Mouse (Mus musculus): ENCODE measurements around the gene Xndc1. TPM values are rescaled to one million over a fixed set of nuclear protein-coding genes. Genes with fewer than 3 reads are reported as not detected.

Gene Xndc1
- polyA plus RNA-seq, 1 experiment from 2014 or later: 23.8 TPM

GRCm38 (mm10) chr7:102104126-102104525 lies 38.8 kb downstream of the Xndc1 start:
- H3K36me3 ChIP-seq (replicated peaks; ENCODE audit: control insufficient read depth, insufficient read depth, low read depth, low read length): no peaks in the 10 kb centered on the region
- WGBS: 74% methylated on average over 5 of the region's 5 CpGs
- peaks cover 3% of the 10 kb centered on the region for H3K4me1 ChIP-seq (ENCODE audit: control insufficient read depth, insufficient read depth, low read length)
- no peak overlapping the region for H3K27ac ChIP-seq (replicated peaks; ENCODE audit: low read depth, low read length)
- no peak overlapping the region for H3K9ac ChIP-seq (replicated peaks; ENCODE audit: low read length)
- no peaks in the 10 kb centered on the region for H3K27me3 ChIP-seq (ENCODE audit: control insufficient read depth, insufficient read depth, low read length)
- no peaks in the 10 kb centered on the region for H3K9me3 ChIP-seq (replicated peaks; ENCODE audit: control insufficient read depth, low read length)
- no peak overlapping the region for H3K4me2 ChIP-seq (ENCODE audit: low read depth, low read length)
- ATAC-seq (replicated peaks; ENCODE audit: insufficient number of reproducible peaks, low FRiP score, low TSS enrichment, low read depth) (no peak), DNase-seq (ENCODE audit: low spot score) (no peak)
- no peak overlapping the region for H3K4me3 ChIP-seq (ENCODE audit: low read depth, low read length)

DNA sequence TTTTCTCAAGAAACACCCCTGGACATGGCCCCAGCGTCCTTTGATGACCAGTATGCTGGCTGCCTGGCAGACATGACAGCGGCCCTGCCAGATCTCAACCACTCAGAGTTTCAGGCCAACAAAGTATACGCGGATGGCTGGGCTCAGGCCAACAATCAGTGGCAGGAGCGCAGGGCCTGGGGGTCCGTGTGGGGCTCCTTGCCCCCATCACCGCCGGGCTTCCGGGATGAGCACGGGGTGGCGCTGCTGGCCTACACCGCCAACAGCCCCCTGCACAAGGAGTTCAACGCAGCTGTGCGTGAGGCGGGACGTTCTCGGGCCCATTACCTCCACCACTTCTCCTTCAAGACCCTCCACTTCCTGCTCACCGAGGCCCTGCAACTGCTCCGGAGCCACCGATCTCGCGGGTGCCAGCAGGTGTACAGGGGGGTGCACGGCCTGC lies 41.4 kb downstream of the Xndc1 start:
- Histone ChIP-seq H3K9me3 (replicated peaks; ENCODE audit: control insufficient read depth, low read length) (no peaks in the 10 kb centered on the region), H3K27me3 (ENCODE audit: control insufficient read depth, insufficient read depth, low read length) (no peaks in the 10 kb centered on the region), H3K36me3 (replicated peaks; ENCODE audit: control insufficient read depth, insufficient read depth, low read depth, low read length) (no peaks in the 10 kb centered on the region), H3K4me2 (ENCODE audit: low read depth, low read length) (peak overlapping the region; percentile 49), H3K4me1 (ENCODE audit: control insufficient read depth, insufficient read depth, low read length) (no peaks in the 10 kb centered on the region; the same call in 1 of the 2 replicates), H3K27ac (replicated peaks; ENCODE audit: low read depth, low read length) (no peak overlapping the region), H3K4me3 (ENCODE audit: low read depth, low read length) (peak overlapping the region; percentile 14; the same call in 1 of the 2 replicates), H3K9ac (replicated peaks; ENCODE audit: low read length) (peak overlapping the region; percentile 45)
- ATAC-seq (replicated peaks; ENCODE audit: insufficient number of reproducible peaks, low FRiP score, low TSS enrichment, low read depth): 0 out of 2 replicates have a peak, but pooled peaks have one; percentile 12
- WGBS: 21% methylated on average over 23 of the region's 23 CpGs
- peak; percentile 17 for DNase-seq (ENCODE audit: low spot score)

DNA sequence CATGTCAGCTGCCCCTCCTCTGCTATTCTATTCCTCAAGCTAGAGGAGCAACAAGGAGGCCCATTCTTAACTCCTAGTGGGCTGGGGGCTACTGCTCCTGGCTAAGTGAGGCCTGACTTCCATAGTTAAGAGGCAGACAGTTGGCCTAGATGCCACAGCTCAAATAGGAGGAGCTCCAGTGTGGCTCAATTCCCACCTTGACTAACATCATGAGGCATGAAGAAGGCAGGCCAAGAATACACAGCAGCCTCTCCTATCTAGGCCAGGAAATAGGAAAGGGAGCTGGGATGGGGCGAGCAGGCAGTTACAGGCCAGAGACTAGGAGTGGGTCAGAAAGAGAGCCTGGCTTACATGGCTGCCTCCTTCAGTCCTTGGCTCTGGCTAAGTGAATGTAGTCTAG lies 42.9 kb downstream of the Xndc1 start:
- no peak for ATAC-seq (replicated peaks; ENCODE audit: insufficient number of reproducible peaks, low FRiP score, low TSS enrichment, low read depth)
- Histone ChIP-seq H3K9ac (replicated peaks; ENCODE audit: low read length) (no peak overlapping the region), H3K36me3 (replicated peaks; ENCODE audit: control insufficient read depth, insufficient read depth, low read depth, low read length) (no peaks in the 10 kb centered on the region), H3K27ac (replicated peaks; ENCODE audit: low read depth, low read length) (no peak overlapping the region), H3K4me3 (ENCODE audit: low read depth, low read length) (no peak overlapping the region), H3K9me3 (replicated peaks; ENCODE audit: control insufficient read depth, low read length) (no peaks in the 10 kb centered on the region), H3K4me2 (ENCODE audit: low read depth, low read length) (no peak overlapping the region), H3K4me1 (ENCODE audit: control insufficient read depth, insufficient read depth, low read length) (no peaks in the 10 kb centered on the region), H3K27me3 (ENCODE audit: control insufficient read depth, insufficient read depth, low read length) (no peaks in the 10 kb centered on the region)
- 95% methylated on average over 1 of the region's 1 CpGs for WGBS
- no peak for DNase-seq (ENCODE audit: low spot score)

GRCm38 (mm10) chr7:102109171-102109570 lies 43.9 kb downstream of the Xndc1 start, which contains the start of gene Art5:
TSS of gene Art5 (minus strand) at chr7:102109489.
- 77% methylated on average over 7 of the region's 7 CpGs for WGBS
- no peaks in the 10 kb centered on the region for H3K9me3 ChIP-seq (replicated peaks; ENCODE audit: control insufficient read depth, low read length)
- DNase-seq (ENCODE audit: low spot score): no peak

GRCm38 (mm10) chr7:102109746-102110145 lies 44.4 kb downstream of the Xndc1 start:
- Histone ChIP-seq H3K4me3 (ENCODE audit: low read depth, low read length) (no peak overlapping the region), H3K36me3 (replicated peaks; ENCODE audit: control insufficient read depth, insufficient read depth, low read depth, low read length) (no peaks in the 10 kb centered on the region), H3K27ac (replicated peaks; ENCODE audit: low read depth, low read length) (no peak overlapping the region), H3K4me2 (ENCODE audit: low read depth, low read length) (no peak overlapping the region), H3K9me3 (replicated peaks; ENCODE audit: control insufficient read depth, low read length) (no peaks in the 10 kb centered on the region), H3K4me1 (ENCODE audit: control insufficient read depth, insufficient read depth, low read length) (no peaks in the 10 kb centered on the region), H3K27me3 (ENCODE audit: control insufficient read depth, insufficient read depth, low read length) (no peaks in the 10 kb centered on the region), H3K9ac (replicated peaks; ENCODE audit: low read length) (no peak overlapping the region)
- ATAC-seq (replicated peaks; ENCODE audit: insufficient number of reproducible peaks, low FRiP score, low TSS enrichment, low read depth) (no peak), DNase-seq (ENCODE audit: low spot score) (no peak)
- 89% methylated on average over 4 of the region's 4 CpGs for WGBS

More at GRCm38 (mm10) chr7:102109171-102109570, 43.9 kb downstream of the Xndc1 start, which contains the start of gene Art5:
- no peaks in the 10 kb centered on the region for H3K27me3 ChIP-seq (ENCODE audit: control insufficient read depth, insufficient read depth, low read length)
- no peak within 1 kb of the TSS for H3K27ac ChIP-seq (replicated peaks; ENCODE audit: low read depth, low read length)
- H3K4me2 ChIP-seq (ENCODE audit: low read depth, low read length): no peak within 1 kb of the TSS
- no peaks in the 10 kb centered on the region for H3K36me3 ChIP-seq (replicated peaks; ENCODE audit: control insufficient read depth, insufficient read depth, low read depth, low read length)
- H3K9ac ChIP-seq (replicated peaks; ENCODE audit: low read length): no peak within 1 kb of the TSS
- no peak for ATAC-seq (replicated peaks; ENCODE audit: insufficient number of reproducible peaks, low FRiP score, low TSS enrichment, low read depth)
- no peaks in the 10 kb centered on the region for H3K4me1 ChIP-seq (ENCODE audit: control insufficient read depth, insufficient read depth, low read length)
- no peak within 1 kb of the TSS for H3K4me3 ChIP-seq (ENCODE audit: low read depth, low read length)

- H3K27me3 ChIP-seq (ENCODE audit: control insufficient read depth, insufficient read depth, low read length): no peaks in the 10 kb centered on the region
- no peak for DNase-seq (ENCODE audit: low spot score)
- H3K4me1 ChIP-seq (ENCODE audit: control insufficient read depth, insufficient read depth, low read length): no peaks in the 10 kb centered on the region
- WGBS: 79% methylated on average over 45 of the region's 45 CpGs
- no peak overlapping the region for H3K27ac ChIP-seq (replicated peaks; ENCODE audit: low read depth, low read length)
- H3K9me3 ChIP-seq (replicated peaks; ENCODE audit: control insufficient read depth, low read length): no peaks in the 10 kb centered on the region
- no peak overlapping the region for H3K9ac ChIP-seq (replicated peaks; ENCODE audit: low read length)
- H3K4me3 ChIP-seq (ENCODE audit: low read depth, low read length): no peak overlapping the region
- no peak for ATAC-seq (replicated peaks; ENCODE audit: insufficient number of reproducible peaks, low FRiP score, low TSS enrichment, low read depth)
- H3K4me2 ChIP-seq (ENCODE audit: low read depth, low read length): no peak overlapping the region
- H3K36me3 ChIP-seq (replicated peaks; ENCODE audit: control insufficient read depth, insufficient read depth, low read depth, low read length): no peaks in the 10 kb centered on the region
Measured at GRCm38 (mm10) chr7:102113151-102113729, 47.9 kb downstream of the Xndc1 start.

DNA sequence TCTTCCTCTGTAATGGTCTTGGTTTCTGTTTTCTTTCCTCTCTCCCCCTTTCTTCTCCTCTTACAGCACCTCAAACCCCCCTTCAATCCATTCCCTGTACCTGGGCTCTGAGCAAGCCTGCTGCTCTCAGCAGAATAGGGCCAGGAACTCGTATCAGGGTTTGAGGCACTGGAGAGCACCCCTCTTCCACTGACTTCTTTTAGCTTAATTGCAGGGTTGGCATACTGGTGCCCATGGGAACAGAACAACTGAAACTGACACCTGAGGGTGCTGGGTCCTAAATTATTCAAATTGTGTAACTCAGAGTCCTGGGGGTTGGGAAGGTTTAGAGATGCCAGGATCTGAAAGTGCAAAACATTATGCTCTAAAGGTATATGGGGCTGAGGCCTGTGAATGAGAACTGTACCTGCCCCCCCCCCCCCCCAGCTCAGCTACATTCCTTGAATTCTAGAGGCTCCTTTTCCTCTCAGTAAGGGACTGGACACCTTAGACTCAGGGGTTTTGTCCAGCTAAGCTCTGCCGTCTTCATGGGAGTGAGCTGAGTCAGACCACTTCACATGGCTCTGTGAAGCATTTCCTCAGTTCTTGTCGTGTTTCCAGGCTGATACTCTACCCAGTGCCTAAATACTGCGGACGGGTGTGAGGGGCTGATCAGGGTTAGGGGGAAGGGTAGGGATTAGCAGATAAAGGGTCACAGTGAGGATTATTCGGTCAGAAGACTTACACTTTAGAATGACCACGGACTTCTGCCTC lies 51.4 kb downstream of the Xndc1 start, which contains the start of gene Chrna10:
Chrna10 (minus strand) TSS at position 250 of the 753 bp plus-strand sequence.
- H3K4me3 ChIP-seq (ENCODE audit: low read depth, low read length): no peak within 1 kb of the TSS
- ATAC-seq (replicated peaks; ENCODE audit: insufficient number of reproducible peaks, low FRiP score, low TSS enrichment, low read depth): no peak; the same call in 1 of the 2 replicates
- no peak for DNase-seq (ENCODE audit: low spot score)
- H3K9ac ChIP-seq (replicated peaks; ENCODE audit: low read length): no peak within 1 kb of the TSS
- 55% methylated on average over 7 of the region's 7 CpGs for WGBS
- no peaks in the 10 kb centered on the region for H3K4me1 ChIP-seq (ENCODE audit: control insufficient read depth, insufficient read depth, low read length)
- no peaks in the 10 kb centered on the region; the same call in none of the 2 replicates for H3K36me3 ChIP-seq (replicated peaks; ENCODE audit: control insufficient read depth, insufficient read depth, low read depth, low read length)
- no peaks in the 10 kb centered on the region for H3K9me3 ChIP-seq (replicated peaks; ENCODE audit: control insufficient read depth, low read length)
- no peaks in the 10 kb centered on the region for H3K27me3 ChIP-seq (ENCODE audit: control insufficient read depth, insufficient read depth, low read length)
- no peak within 1 kb of the TSS for H3K27ac ChIP-seq (replicated peaks; ENCODE audit: low read depth, low read length)
- H3K4me2 ChIP-seq (ENCODE audit: low read depth, low read length): no peak within 1 kb of the TSS

DNA sequence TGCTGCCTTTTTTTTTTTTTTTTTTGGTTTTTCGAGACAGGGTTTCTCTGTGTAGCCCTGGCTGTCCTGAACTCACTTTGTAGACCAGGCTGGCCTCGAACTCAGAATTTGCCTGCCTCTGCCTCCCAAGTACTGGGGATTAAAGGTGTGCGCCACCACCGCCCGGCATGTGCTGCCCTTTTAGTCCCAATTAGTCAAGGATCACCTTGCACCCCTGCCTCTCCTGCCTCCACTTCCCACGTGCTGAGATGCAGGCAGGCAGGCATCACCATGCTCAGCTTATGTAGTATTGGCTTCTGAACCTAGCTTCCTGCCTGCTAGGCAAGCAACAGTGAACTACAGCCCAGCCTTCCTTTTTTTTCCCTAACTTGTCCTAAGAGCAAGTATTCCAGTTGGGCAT lies 52.1 kb downstream of the Xndc1 start:
- no peaks in the 10 kb centered on the region; the same call in none of the 2 replicates for H3K36me3 ChIP-seq (replicated peaks; ENCODE audit: control insufficient read depth, insufficient read depth, low read depth, low read length)
- H3K4me3 ChIP-seq (ENCODE audit: low read depth, low read length): no peak overlapping the region
- H3K4me2 ChIP-seq (ENCODE audit: low read depth, low read length): no peak overlapping the region
- no peak overlapping the region for H3K27ac ChIP-seq (replicated peaks; ENCODE audit: low read depth, low read length)
- no peak for DNase-seq (ENCODE audit: low spot score)
- no peak for ATAC-seq (replicated peaks; ENCODE audit: insufficient number of reproducible peaks, low FRiP score, low TSS enrichment, low read depth)
- H3K27me3 ChIP-seq (ENCODE audit: control insufficient read depth, insufficient read depth, low read length): no peaks in the 10 kb centered on the region
- H3K4me1 ChIP-seq (ENCODE audit: control insufficient read depth, insufficient read depth, low read length): no peaks in the 10 kb centered on the region
- H3K9me3 ChIP-seq (replicated peaks; ENCODE audit: control insufficient read depth, low read length): no peaks in the 10 kb centered on the region
- no peak overlapping the region for H3K9ac ChIP-seq (replicated peaks; ENCODE audit: low read length)
- 77% methylated on average over 6 of the region's 6 CpGs for WGBS

All from embryonic facial prominence, embryonic 11.5 days (tissue).